ENCODE assay signal across 20 mouse cellular contexts in genomic region chr6:84228196-84228595, GRCm38 (mm10).
A peak's percentile ranks its signal among the peaks of the same experiment; 100 is the strongest.
DNase-seq lines count a peak whose midpoint lies in the region; ATAC-seq and TF ChIP-seq lines count a peak whose summit lies in the region.
"Had no signal": no experiment of that assay in that cellular context is flagged by ENCODE, and none has a peak within 500 bp of the region (broad histone marks: within the 10 kb centered on the region; RNA-seq: fewer than 3 reads in every experiment).

No protein-coding gene starts in this region.

- 57% methylated on average over 4 of the region's 4 CpGs for WGBS in hindbrain, embryonic 10.5 days
- WGBS in hindbrain, embryonic 12.5 days: 64% methylated on average over 4 of the region's 4 CpGs
- whole genome bisulfite sequencing in midbrain, embryonic 10.5 days: 67% methylated on average over 4 of the region's 4 CpGs
- WGBS in midbrain, postnatal 0 days: 89% methylated on average over 4 of the region's 4 CpGs

- no peaks in the 10 kb centered on the region for H3K9me3 ChIP-seq in hindbrain, embryonic 10.5 days
- no peaks in the 10 kb centered on the region for H3K9me3 ChIP-seq in hindbrain, embryonic 12.5 days (replicated peaks)
- H3K9me3 ChIP-seq in midbrain, embryonic 10.5 days (replicated peaks): no peaks in the 10 kb centered on the region
- no peaks in the 10 kb centered on the region for H3K9me3 ChIP-seq in midbrain, postnatal 0 days (ENCODE audit: low read length)
- H3K9me3 ChIP-seq: G1E; hindbrain, embryonic 13.5 days; neural tube, embryonic 12.5 days had no signal

- no peak overlapping the region for H3K4me2 ChIP-seq in hindbrain, embryonic 12.5 days (replicated peaks)
- H3K4me2 ChIP-seq in midbrain, postnatal 0 days (ENCODE audit: low read depth, low read length, poor library complexity, severe bottlenecking): no peak overlapping the region
- H3K4me2 ChIP-seq: hindbrain, embryonic 13.5 days; midbrain, embryonic 11.5 days; neural tube, embryonic 12.5 days had no signal

- DNase-seq in hindbrain, embryonic 10.5 days (ENCODE audit: low spot score): no peak
- DNase-seq in midbrain, embryonic 10.5 days (ENCODE audit: low spot score): no peak
- DNase-seq in midbrain, postnatal 0 days (ENCODE audit: low spot score): no peak
- peak; percentile 42 to 78 for DNase-seq in kidney, postnatal 25 days
- DNase-seq in left cerebral cortex, adult 2 months (ENCODE audit: extremely low spot score in 1 of 2, low spot score in 2 of 2): no peak
- DNase-seq in left cerebral cortex, adult 8-10 months (ENCODE audit: low spot score in 2 of 2): no peak
- DNase-seq: adrenal gland, postnatal 10 days; cerebellum, adult 9-10 months; forebrain, postnatal 0 days; right cerebral cortex, adult 18-20 months; thymus, postnatal 14 days had no signal

- H3K9ac ChIP-seq in hindbrain, embryonic 12.5 days: no peak overlapping the region
- H3K9ac ChIP-seq in midbrain, postnatal 0 days (replicated peaks; ENCODE audit: low read length, poor library complexity, severe bottlenecking): no peak overlapping the region
- H3K9ac ChIP-seq: forebrain, postnatal 0 days; hindbrain, embryonic 13.5 days; liver, embryonic 14.5 days; neural tube, embryonic 12.5 days had no signal

- no peak for TF ChIP-seq CTCF in midbrain, postnatal 0 days (IDR thresholded peaks at IDR 0.05)
- TF ChIP-seq CTCF in left cerebral cortex, adult 2 months (IDR thresholded peaks at IDR 0.05): no peak

- no peaks in the 10 kb centered on the region for H3K36me3 ChIP-seq in hindbrain, embryonic 10.5 days
- no peaks in the 10 kb centered on the region for H3K36me3 ChIP-seq in hindbrain, embryonic 12.5 days
- H3K36me3 ChIP-seq in midbrain, embryonic 10.5 days: no peaks in the 10 kb centered on the region
- H3K36me3 ChIP-seq in midbrain, postnatal 0 days (ENCODE audit: insufficient read depth, low read length): no peaks in the 10 kb centered on the region
- H3K36me3 ChIP-seq: G1E; hindbrain, embryonic 13.5 days; neural tube, embryonic 12.5 days had no signal

- peak overlapping the region; percentile 78 for H3K27ac ChIP-seq in hindbrain, embryonic 10.5 days
- H3K27ac ChIP-seq in hindbrain, embryonic 12.5 days: no peak overlapping the region
- H3K27ac ChIP-seq in midbrain, embryonic 10.5 days (replicated peaks): peak overlapping the region; percentile 59; the same call in 1 of the 2 replicates
- H3K27ac ChIP-seq in midbrain, postnatal 0 days (ENCODE audit: low read depth, low read length): no peak overlapping the region
- no peak overlapping the region for H3K27ac ChIP-seq in left cerebral cortex, adult 2 months
- H3K27ac ChIP-seq: hindbrain, embryonic 13.5 days; liver, embryonic 14.5 days; macrophage; neural tube, embryonic 12.5 days had no signal

- no peak overlapping the region for H3K4me3 ChIP-seq in hindbrain, embryonic 10.5 days
- H3K4me3 ChIP-seq in hindbrain, embryonic 12.5 days: no peak overlapping the region
- no peak overlapping the region for H3K4me3 ChIP-seq in midbrain, embryonic 10.5 days
- H3K4me3 ChIP-seq in midbrain, postnatal 0 days (ENCODE audit: low read depth, low read length): no peak overlapping the region
- no peak overlapping the region for H3K4me3 ChIP-seq in left cerebral cortex, adult 2 months
- H3K4me3 ChIP-seq: hindbrain, embryonic 13.5 days; neural tube, embryonic 12.5 days had no signal

- peaks cover 19% of the 10 kb centered on the region for H3K27me3 ChIP-seq in hindbrain, embryonic 10.5 days (ENCODE audit: insufficient read depth, poor library complexity, severe bottlenecking)
- H3K27me3 ChIP-seq in hindbrain, embryonic 12.5 days: no peaks in the 10 kb centered on the region; the same call in 1 of the 2 replicates
- peaks cover 14% of the 10 kb centered on the region; the same call in 1 of the 2 replicates for H3K27me3 ChIP-seq in midbrain, embryonic 10.5 days (ENCODE audit: low read depth, poor library complexity, severe bottlenecking)
- no peaks in the 10 kb centered on the region for H3K27me3 ChIP-seq in midbrain, postnatal 0 days (ENCODE audit: insufficient read depth, low read length)
- H3K27me3 ChIP-seq: neural tube, embryonic 12.5 days had no signal

- ATAC-seq in hindbrain, embryonic 12.5 days (ENCODE audit: low FRiP score): no peak
- no peak for ATAC-seq in midbrain, postnatal 0 days (ENCODE audit: low FRiP score)
- ATAC-seq: activated CD4-positive, CD25-positive, alpha-beta regulatory T cell, adult 4 months; forebrain, postnatal 0 days; inflammation-experienced regulatory T-cells, adult 6 months had no signal

- intact Hi-C loops in left cerebral cortex, adult 2 months (cut with DNase I): no loop called here

- H3K4me1 ChIP-seq in hindbrain, embryonic 10.5 days (replicated peaks): peaks cover 42% of the 10 kb centered on the region
- H3K4me1 ChIP-seq in hindbrain, embryonic 12.5 days: peaks cover 32% of the 10 kb centered on the region
- peaks cover 38% of the 10 kb centered on the region for H3K4me1 ChIP-seq in midbrain, embryonic 10.5 days
- no peaks in the 10 kb centered on the region for H3K4me1 ChIP-seq in midbrain, postnatal 0 days (ENCODE audit: insufficient read depth, low read length)

Comparison
In these comparisons a context has a peak if more than half of its experiments do, and no peak if none do; other contexts are left out.
1. H3K27ac ChIP-seq: peak in hindbrain, embryonic 10.5 days (single experiment) and midbrain, embryonic 10.5 days (single experiment); none in hindbrain, embryonic 12.5 days (single experiment), midbrain, postnatal 0 days (single experiment) and left cerebral cortex, adult 2 months (single experiment).
2. DNase-seq: peak in kidney, postnatal 25 days (2 of 2); none in hindbrain, embryonic 10.5 days (single experiment), midbrain, embryonic 10.5 days (single experiment), midbrain, postnatal 0 days (single experiment), left cerebral cortex, adult 2 months (0 of 2) and left cerebral cortex, adult 8-10 months (0 of 2).